Mouse (Mus musculus) urinary bladder, postnatal 4 days (tissue): ENCODE data around the gene Ubald1.

Source experiments
- DNase-seq, 2 experiments: peaks; one replicate each; pipeline ENCODE4 v3.0.0; 2021 to 2022; ENCODE audit warnings: low spot score in 2 of 2

Gene Ubald1

GRCm38 (mm10) chr16:4871926-4872325 is 8.2 kb downstream of the Ubald1 start:
- DNase-seq = no peak

GRCm38 (mm10) chr16:4870490-4870889 is 9.6 kb downstream of the Ubald1 start:
- no peak for DNase-seq

GRCm38 (mm10) chr16:4866101-4866695 is 13.9 kb downstream of the Ubald1 start:
- no peak for DNase-seq

DNA sequence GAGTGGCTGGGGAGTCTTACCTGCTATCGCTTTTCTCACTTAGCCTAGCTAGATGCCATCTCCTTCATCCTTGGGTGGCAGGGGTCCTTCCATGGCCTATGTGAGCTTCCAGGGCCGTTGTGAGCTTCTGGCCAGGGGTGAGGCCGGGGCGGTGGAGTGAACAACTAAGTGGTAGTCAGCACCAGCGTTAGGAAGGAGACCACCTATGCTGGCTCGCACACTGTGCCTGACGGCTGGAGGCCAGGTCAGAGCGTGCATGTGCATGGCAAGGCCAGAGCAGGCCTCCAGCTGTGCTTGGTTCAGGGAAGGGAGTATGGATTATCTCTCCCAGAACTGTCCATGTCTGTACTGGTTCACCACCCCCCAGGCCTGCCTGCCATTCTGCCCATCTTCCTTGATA is 16.4 kb downstream of the Ubald1 start:
- DNase-seq = no peak

DNA sequence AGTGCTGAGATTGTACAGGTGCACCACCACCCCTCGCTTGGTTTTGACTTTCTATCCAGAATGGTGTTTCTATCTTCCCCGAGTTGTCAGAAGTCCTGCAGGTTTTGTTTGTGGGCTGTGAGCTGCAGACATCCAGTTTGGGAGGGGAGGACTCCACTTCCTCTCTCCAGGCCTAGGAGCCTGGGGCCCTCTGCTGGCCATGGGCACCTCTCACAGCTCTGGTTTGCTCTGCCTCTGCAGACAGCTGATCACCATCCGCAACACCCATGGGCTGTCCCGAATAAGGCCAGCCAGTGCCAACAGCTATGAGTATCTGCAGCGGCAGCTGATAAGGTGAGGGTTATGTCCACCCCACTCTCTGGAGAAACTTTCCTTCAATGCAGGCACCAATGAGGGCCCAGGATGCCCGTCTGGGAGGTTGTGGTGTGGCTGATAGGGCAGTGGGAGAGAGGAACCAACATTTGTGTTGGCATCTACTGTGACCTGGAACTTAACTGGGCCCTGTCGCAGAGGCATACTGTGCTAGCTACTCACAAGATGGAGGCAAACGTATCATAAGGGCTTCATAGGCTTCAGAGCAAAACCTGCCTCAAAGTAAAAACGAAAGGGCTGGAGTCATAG is 17.1 kb downstream of the Ubald1 start:
- peak; percentile 72 to 79 for DNase-seq

DNA sequence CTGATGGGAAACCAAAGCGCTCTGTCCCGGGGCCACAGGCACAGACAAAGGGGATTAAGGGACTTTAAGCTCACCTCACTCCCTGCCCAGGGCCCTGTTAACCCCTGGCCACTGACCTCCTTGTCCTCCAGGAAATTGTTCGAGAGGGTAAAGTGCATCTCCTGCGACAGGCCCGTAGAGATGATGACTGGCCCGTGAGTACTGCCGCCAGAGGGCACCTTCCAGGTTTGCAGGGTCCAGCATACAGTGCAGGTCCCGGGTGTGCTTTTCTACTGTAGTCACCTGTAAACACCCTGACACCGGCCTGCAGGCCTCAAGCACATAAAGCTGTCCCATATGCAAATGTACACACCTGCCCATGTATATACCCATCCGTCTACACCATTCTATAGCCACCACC is 18.7 kb downstream of the Ubald1 start:
- DNase-seq = no peak

- DNase-seq = no peak
These were observed 25.0 kb downstream of the Ubald1 start for GRCm38 (mm10) chr16:4855046-4855650.

GRCm38 (mm10) chr16:4850938-4851628 is 29.0 kb downstream of the Ubald1 start:
- DNase-seq = no peak

DNA sequence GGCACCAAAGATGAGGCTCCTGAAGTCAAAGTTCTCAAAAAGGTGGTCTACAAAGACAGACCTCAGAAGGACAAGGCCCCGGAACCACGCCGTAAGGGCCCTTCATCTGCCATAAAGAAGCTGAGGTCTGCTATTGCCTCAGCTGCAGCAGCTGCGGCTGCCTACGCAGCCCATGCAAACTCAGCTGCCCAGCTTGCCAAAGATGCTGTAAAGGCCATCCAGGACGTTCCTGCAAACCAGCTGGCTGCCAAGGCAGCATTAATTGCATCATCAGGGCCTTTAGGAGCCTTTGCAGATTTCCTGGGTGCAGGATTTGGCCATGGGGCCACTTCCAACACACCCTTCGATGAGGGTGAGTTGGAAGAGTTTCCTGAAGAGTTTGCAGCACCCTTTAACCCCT is 29.8 kb downstream of the Ubald1 start:
- DNase-seq = no peak

GRCm38 (mm10) chr16:4848090-4848489 is 32.0 kb downstream of the Ubald1 start:
- no peak for DNase-seq

- no peak for DNase-seq
These were observed 33.1 kb downstream of the Ubald1 start for GRCm38 (mm10) chr16:4847041-4847440.

DNA sequence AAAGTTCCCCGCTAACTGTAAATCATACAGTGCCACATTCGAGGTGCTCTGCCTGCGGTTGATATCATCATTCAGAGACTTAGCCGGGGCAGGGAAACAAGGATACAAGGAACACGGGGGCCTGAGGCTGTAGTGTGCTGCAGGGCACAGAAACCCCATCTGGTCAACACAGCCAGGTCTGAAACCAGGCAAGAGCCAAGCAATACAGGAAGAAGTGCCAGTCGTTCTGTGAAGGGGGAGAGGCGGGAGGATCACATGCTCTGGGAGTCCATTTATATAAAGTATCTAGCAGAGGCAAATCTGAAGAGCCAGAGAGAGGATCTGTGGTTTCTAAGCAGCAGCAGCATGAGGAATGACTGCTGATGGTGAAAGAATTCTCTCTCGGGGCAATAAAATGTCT is 39.9 kb downstream of the Ubald1 start:
- no peak for DNase-seq

- no peak for DNase-seq
These were observed 40.6 kb downstream of the Ubald1 start for GRCm38 (mm10) chr16:4839552-4839951.

DNA sequence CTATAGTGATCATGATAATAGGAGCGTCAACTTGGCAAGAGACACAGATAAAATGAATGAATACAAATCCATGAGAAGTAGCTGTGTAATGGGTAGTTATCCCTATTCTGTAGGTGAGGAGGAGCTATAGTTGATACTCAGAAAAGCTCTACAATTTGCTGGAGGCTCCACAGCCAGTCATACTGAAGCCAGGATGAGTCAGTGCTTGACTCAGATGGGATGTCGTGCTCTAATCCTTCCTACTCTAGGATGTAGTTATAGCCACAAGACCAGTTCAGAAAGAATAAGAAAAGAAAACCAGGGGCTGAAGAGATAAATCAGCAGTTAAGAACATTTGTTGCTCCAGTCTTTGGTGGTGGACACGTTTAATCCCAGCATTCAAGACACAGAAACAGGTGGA is 42.5 kb downstream of the Ubald1 start:
- no peak for DNase-seq

- DNase-seq = no peak
These were observed 44.9 kb downstream of the Ubald1 start, which contains the start of gene 4930562C15Rik for GRCm38 (mm10) chr16:4835191-4835590. 4930562C15Rik (plus strand) TSS chr16:4835416.

DNA sequence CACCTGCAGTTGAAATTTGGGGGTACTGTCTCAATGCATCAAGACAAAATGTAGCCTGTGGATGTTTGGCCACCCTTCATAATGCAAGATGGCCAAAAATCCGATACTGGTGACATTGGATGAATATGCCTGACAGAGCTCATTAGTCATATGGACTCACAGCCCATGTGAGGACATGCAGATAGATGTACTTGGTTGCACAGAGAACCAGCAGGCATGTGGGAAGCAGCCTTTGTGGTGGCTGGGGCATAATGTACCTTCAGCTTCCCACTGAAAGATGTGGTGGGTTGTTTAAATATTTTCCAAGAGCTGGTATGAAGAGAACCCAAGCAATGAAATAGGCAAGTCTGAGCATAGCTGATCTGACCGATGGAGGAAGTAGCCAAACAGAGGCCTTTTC is 46.3 kb downstream of the Ubald1 start:
- no peak for DNase-seq

DNA sequence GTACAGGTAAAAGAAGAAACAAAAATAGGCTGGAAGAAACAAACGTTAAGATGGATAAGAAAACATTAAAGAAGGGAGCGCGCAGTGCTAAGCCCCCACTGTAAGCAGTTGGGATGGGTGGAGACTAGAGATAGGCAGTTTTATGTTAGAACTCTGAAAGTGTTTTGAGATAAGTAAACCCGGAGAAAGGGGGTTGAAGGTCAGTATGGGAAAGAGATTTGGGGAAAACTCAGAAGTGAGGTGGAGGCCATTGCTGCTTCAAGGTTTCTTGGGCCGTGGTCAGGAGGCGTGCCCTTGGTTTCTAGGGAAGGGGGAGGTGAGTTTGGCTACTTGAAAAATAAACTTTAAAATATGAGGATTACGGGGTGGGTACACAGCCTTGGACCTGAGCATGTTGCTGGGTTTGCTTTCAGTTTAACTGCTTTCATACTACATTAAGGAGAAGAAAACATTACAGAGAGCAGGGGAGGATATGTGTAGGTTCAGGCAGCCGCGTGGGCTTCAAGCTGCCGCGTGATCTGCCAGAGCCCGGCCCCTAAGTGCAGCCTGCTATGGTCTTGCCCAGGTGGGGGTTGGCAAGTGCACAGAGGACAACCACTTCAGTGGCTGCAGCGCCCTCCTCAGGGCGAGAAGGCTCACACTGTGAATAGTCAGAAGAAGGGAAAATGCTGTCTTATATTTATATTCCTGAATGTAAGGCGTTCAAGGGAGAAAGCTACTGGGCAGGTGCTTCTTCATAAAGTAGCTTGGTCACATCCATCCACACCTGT is 48.3 kb downstream of the Ubald1 start:
- no peak for DNase-seq

DNA sequence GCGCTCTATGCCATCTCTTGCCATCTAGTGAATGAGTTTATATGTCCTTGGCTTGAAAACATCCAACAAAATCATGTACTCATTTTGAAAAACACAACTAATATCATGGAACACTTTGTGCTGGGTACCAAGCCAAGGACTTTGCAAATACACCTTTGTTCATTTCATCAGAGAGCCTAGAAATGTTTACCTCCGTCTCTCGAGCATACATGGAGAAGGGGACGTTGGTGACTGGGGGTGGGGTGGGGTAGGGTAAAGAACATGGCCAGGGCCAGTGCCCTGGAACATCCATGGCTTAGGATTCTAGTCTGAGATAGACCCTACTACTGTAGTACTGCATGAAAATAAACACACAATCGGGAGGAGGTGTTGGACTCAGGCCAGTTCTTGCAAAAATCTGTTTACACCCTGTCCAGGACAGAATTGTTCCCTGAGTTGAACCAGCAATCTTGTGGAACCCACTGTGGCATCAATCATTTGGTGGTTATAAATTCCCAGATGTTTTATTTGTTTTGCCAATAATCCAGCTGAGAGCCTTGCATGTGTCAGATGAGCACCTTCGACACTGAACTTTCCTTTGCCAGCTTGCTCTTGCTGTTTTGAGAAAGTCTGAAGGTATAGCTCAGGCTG is 50.7 kb downstream of the Ubald1 start:
- peak in 1 of 2 experiments; percentile 44 for DNase-seq

- DNase-seq = peak in 1 of 2 experiments; percentile 16
These were observed 52.5 kb downstream of the Ubald1 start for GRCm38 (mm10) chr16:4827639-4828038.
